Mouse (Mus musculus): ENCODE measurements around the gene Prcd. TPM values are rescaled to one million over a fixed set of nuclear protein-coding genes. Genes with fewer than 3 reads are reported as not detected.

Prcd gene
- polyA plus RNA-seq, 1 experiment from 2014 or later = 0.32 TPM

GRCm38 (mm10) chr11:116689622-116690021 lies 36.3 kb downstream of the Prcd start:
- H3K4me3 ChIP-seq (ENCODE audit: low read depth, low read length) = no peak overlapping the region
- peaks cover 5% of the 10 kb centered on the region; the same call in 1 of the 2 replicates for H3K4me1 ChIP-seq (ENCODE audit: insufficient read depth)
- no peak for DNase-seq
- H3K36me3 ChIP-seq (replicated peaks; ENCODE audit: insufficient read depth, low read length) = no peaks in the 10 kb centered on the region; the same call in 1 of the 2 replicates
- no peak overlapping the region for H3K9ac ChIP-seq (replicated peaks)
- H3K4me2 ChIP-seq (ENCODE audit: low read depth, low read length) = no peak overlapping the region
- WGBS (ENCODE audit: insufficient replicate concordance) = 90% methylated on average over 10 of the region's 10 CpGs
- no peaks in the 10 kb centered on the region for H3K9me3 ChIP-seq (ENCODE audit: low read length)
- no peak overlapping the region for H3K27ac ChIP-seq (ENCODE audit: low read depth)
- ATAC-seq = no peak
- H3K27me3 ChIP-seq (ENCODE audit: insufficient read depth, low read length) = peaks cover 13% of the 10 kb centered on the region
- TF ChIP-seq EP300 (IDR thresholded peaks at IDR 0.05; ENCODE audit: low read depth) = no peak
- TF ChIP-seq CTCF (IDR thresholded peaks at IDR 0.05; ENCODE audit: low read depth) = no peak

- Histone ChIP-seq H3K4me2 (ENCODE audit: low read depth, low read length) (no peak overlapping the region), H3K36me3 (replicated peaks; ENCODE audit: insufficient read depth, low read length) (no peaks in the 10 kb centered on the region; the same call in 1 of the 2 replicates), H3K9me3 (ENCODE audit: low read length) (no peaks in the 10 kb centered on the region), H3K9ac (replicated peaks) (no peak overlapping the region), H3K4me3 (ENCODE audit: low read depth, low read length) (no peak overlapping the region), H3K27ac (ENCODE audit: low read depth) (no peak overlapping the region), H3K4me1 (ENCODE audit: insufficient read depth) (peaks cover 5% of the 10 kb centered on the region; the same call in 1 of the 2 replicates), H3K27me3 (ENCODE audit: insufficient read depth, low read length) (peaks cover 25% of the 10 kb centered on the region)
- TF ChIP-seq CTCF (IDR thresholded peaks at IDR 0.05; ENCODE audit: low read depth) (no peak), EP300 (IDR thresholded peaks at IDR 0.05; ENCODE audit: low read depth) (no peak)
- no peak for ATAC-seq
- DNase-seq = no peak
- 70% methylated on average over 18 of the region's 18 CpGs for WGBS (ENCODE audit: insufficient replicate concordance)
These were observed 37.6 kb downstream of the Prcd start for GRCm38 (mm10) chr11:116690701-116691575.

- peaks cover 5% of the 10 kb centered on the region; the same call in 1 of the 2 replicates for H3K4me1 ChIP-seq (ENCODE audit: insufficient read depth)
- no peak for TF ChIP-seq EP300 (IDR thresholded peaks at IDR 0.05; ENCODE audit: low read depth)
- no peak for TF ChIP-seq CTCF (IDR thresholded peaks at IDR 0.05; ENCODE audit: low read depth)
- 44% methylated on average over 4 of the region's 4 CpGs for WGBS (ENCODE audit: insufficient replicate concordance)
- no peaks in the 10 kb centered on the region for H3K9me3 ChIP-seq (ENCODE audit: low read length)
- no peak overlapping the region for H3K27ac ChIP-seq (ENCODE audit: low read depth)
- peak overlapping the region; percentile 58 for H3K4me2 ChIP-seq (ENCODE audit: low read depth, low read length)
- H3K9ac ChIP-seq (replicated peaks) = no peak overlapping the region
- ATAC-seq = no peak
- DNase-seq = no peak
- peak overlapping the region; percentile 34; the same call in 1 of the 2 replicates for H3K4me3 ChIP-seq (ENCODE audit: low read depth, low read length)
- H3K27me3 ChIP-seq (ENCODE audit: insufficient read depth, low read length) = peaks cover 31% of the 10 kb centered on the region
- H3K36me3 ChIP-seq (replicated peaks; ENCODE audit: insufficient read depth, low read length) = no peaks in the 10 kb centered on the region
These were observed 40.5 kb downstream of the Prcd start for GRCm38 (mm10) chr11:116693899-116694249.

DNA sequence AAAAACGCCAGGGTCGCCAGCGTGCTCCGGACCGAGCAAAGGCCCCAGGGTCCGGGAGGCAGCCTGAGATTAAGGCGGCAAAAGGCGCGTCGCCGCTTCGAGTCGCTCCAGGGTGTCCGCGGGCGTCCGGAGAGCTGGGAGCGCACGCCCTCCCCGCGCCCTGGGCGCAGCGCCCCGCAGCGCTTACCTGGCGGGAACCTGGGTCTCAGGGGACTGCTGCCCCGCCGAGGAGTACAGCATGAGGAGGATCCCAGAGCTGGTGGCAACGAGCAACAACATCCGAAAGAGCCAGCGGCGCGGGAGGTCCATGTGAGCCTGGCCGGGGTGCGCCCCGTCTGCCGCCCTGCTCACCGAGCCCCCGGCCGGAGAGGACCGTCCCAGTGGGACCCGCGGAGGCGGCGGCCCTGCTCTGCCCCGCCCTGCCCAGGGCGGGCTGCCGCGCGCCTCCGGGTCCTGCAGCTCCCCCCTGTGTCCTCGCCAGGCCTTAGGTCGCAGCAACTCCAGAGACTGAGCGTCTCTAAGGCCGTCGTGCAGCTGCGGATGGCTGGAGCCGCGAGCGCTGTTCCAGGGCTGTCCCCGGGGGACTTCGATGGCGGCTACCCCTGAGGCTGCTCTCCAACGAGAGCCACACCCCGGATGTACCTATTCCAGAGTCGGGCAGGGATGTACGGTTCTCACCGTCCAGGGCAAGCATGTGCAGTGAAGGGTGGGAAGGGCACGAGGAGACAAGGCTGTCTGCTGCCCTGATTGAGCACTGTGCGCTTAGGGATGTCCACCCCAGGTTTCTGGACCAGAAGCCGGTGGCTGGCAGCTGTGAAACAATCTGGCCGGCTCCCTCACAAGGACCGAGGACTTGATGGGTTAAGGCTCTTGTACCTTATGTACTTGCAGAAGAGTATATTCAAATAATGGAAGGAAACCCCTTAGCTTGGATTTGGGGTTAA lies 41.2 kb downstream of the Prcd start:
- WGBS (ENCODE audit: insufficient replicate concordance) = 4% methylated on average over 70 of the region's 73 CpGs
- peaks cover 5% of the 10 kb centered on the region; the same call in 1 of the 2 replicates for H3K4me1 ChIP-seq (ENCODE audit: insufficient read depth)
- no peak overlapping the region for H3K9ac ChIP-seq (replicated peaks)
- TF ChIP-seq EP300 (IDR thresholded peaks at IDR 0.05; ENCODE audit: low read depth) (no peak), CTCF (IDR thresholded peaks at IDR 0.05; ENCODE audit: low read depth) (peak; percentile 14; the same call in 1 of the 2 replicates)
- DNase-seq (no peak), ATAC-seq (no peak)
- H3K27me3 ChIP-seq (ENCODE audit: insufficient read depth, low read length) = peaks cover 31% of the 10 kb centered on the region
- no peaks in the 10 kb centered on the region for H3K36me3 ChIP-seq (replicated peaks; ENCODE audit: insufficient read depth, low read length)
- H3K9me3 ChIP-seq (ENCODE audit: low read length) = no peaks in the 10 kb centered on the region
- H3K27ac ChIP-seq (ENCODE audit: low read depth) = no peak overlapping the region
- peak overlapping the region; percentile 58 for H3K4me2 ChIP-seq (ENCODE audit: low read depth, low read length)
- H3K4me3 ChIP-seq (ENCODE audit: low read depth, low read length) = peak overlapping the region; percentile 34

DNA sequence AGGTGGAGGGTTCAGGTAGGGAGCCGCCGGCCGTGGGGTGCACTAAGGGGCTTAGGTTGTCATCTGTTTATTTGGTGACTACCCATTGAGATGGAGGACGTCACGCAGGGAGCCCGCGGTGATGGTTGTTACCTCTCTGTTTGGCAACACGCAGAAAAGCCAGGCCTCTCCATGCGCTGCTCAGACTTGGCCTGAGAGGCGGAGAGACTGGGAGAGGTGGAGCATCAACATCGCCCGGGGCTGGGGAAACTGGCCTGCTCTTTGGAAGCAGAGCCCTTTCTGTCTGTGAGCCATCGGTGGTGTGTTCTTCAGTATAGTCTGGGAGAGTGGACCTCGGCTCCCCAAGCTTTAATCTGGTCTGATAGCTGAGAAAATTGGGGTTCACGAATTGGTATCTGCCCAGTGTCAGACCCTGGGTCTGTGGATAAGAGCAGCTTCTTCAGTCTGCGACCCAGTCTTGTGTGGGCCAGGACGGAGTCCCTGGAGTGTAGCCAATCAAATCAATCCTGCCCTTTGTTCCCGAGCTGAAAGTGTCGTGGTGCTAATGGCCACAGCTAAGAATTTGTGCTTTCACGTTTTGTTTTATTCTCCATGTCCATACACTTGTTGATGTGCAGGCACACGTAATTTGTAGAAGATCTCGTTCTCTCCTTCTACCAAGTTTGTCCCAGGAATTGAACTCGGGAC lies 42.0 kb downstream of the Prcd start:
- Histone ChIP-seq H3K4me1 (ENCODE audit: insufficient read depth) (peaks cover 5% of the 10 kb centered on the region; the same call in 1 of the 2 replicates), H3K36me3 (replicated peaks; ENCODE audit: insufficient read depth, low read length) (no peaks in the 10 kb centered on the region), H3K9me3 (ENCODE audit: low read length) (no peaks in the 10 kb centered on the region), H3K27me3 (ENCODE audit: insufficient read depth, low read length) (peaks cover 31% of the 10 kb centered on the region), H3K27ac (ENCODE audit: low read depth) (no peak overlapping the region), H3K9ac (replicated peaks) (no peak overlapping the region), H3K4me2 (ENCODE audit: low read depth, low read length) (no peak overlapping the region), H3K4me3 (ENCODE audit: low read depth, low read length) (no peak overlapping the region)
- no peak for TF ChIP-seq CTCF (IDR thresholded peaks at IDR 0.05; ENCODE audit: low read depth)
- TF ChIP-seq EP300 (IDR thresholded peaks at IDR 0.05; ENCODE audit: low read depth) = no peak
- WGBS (ENCODE audit: insufficient replicate concordance) = 28% methylated on average over 23 of the region's 23 CpGs
- ATAC-seq (no peak), DNase-seq (no peak)
